Mouse (Mus musculus) adrenal gland, adult (tissue): ENCODE results near the gene Nsrp1.
A peak's percentile ranks its signal among the peaks of the same experiment; 100 is the strongest.

Experiments used
- DNase-seq, 2 experiments: peaks; one replicate each; pipeline ENCODE4 v3.0.0; 2022 to 2023; ENCODE audit warnings: low spot score in 1 of 2; ENCODE audit not compliant: inconsistent age in 2 of 2

Nsrp1 gene

DNA sequence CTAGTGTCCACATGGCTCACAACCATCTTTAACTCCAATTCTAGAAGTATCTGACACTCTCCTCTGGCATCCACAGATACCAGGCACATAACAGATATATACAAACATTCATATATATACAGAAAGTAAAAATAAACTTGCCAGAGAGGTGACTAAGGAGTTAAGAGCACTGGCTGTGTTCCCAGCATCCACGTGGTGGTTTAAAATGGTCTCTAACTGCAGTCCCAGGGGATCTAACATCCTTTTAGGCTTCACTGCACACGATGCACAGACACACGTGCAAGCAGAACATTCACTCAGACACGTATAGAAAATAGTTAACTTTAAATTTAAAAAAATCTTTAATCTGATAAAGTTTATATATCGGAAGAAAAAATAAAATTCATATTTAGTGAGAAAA, 16.3 kb downstream of the Nsrp1 start:
- no peak for DNase-seq

DNA sequence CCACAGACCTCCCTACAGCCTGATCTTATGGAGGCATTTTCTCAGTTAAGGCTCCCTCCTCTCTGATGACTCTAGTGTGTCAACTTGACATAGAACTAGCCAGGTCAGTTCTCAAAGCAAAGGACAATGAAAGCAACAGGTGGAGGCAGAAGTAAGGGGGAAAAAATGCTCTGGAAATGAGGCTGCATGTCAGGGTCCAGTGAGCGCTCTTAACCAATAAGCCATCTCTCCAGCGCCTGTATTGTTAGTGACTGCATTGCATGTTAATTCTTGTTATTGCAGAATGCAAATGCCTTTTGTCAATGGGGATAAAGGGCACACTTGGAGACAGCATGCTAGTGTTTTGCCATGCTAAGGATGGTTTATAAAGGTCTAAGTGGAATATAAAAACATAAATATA, 35.4 kb downstream of the Nsrp1 start:
- no peak for DNase-seq

DNA sequence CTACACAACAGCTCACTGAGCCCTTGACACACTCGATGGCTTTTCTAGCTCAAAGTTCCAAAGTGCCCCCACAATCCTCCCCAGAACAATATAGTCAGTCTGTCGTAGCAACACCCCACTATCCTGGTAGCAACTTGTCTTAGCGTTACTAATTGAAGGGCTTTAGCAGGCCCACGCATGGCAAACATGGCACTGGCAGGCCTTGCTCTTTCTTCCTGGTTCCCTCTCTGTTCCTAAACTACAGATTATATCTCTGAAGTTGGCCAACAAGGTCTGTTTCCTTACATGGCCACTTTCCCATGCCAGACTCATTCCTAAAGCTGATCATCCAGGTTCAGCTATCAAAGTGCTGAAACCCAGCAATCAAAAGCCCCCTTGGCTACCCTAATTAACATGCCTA, 36.3 kb downstream of the Nsrp1 start:
- DNase-seq = no peak

DNA sequence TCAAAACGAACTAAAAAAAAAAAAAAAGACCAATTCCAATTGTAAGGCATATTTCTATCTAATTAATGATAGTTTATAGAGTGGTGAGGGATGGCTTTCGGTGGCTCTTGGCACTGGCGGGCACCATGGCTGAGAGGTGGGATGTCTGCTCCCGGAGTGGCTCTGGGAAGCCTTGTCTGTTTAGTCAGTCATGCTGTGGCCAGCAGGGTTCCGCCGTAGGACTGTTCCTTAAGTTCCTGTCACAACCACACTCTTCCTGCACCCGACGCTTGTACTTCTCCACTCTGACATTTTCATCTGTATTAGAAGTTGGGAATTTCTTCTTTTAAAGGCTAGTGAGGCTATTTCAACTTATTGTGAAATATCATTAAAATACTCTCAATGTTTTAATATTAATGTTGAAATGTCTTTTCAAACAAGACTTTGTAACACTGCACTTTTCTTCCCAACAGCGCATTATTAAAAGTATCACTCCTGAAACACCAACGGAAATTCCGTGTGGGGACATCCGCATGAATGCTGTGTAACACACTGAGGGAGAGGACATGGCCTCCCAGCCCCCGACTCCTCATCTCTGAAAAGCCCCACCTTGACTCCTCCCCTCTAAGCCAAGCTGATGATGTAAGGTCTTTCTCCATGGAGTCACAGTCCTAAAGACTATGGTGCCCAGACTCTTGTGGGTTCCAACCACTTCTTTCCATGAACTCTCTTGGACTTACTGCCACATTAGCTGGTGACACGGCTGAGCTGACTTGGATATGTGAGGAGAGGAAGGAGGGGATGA, 46.9 kb downstream of the Nsrp1 start:
- no peak for DNase-seq

DNA sequence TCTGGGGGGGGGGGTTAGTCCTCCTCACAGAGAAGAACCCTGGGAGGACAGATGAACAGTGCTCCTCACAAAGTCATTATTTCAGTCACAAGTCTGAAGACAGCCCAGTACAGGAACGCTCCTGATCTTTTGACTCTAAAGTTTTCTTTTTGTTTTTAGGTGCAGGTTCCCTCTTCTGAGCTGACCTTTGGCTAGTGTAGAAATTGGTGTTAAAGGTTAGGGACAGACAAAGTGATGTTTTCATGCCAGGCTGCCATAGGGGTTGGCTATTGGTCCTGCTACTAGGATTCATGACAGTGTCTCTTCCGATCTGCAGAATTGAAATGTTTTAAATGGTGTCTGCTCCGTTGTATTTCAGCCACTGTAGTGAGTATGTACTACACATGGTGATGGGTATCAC, 50.1 kb downstream of the Nsrp1 start:
- DNase-seq = no peak

DNA sequence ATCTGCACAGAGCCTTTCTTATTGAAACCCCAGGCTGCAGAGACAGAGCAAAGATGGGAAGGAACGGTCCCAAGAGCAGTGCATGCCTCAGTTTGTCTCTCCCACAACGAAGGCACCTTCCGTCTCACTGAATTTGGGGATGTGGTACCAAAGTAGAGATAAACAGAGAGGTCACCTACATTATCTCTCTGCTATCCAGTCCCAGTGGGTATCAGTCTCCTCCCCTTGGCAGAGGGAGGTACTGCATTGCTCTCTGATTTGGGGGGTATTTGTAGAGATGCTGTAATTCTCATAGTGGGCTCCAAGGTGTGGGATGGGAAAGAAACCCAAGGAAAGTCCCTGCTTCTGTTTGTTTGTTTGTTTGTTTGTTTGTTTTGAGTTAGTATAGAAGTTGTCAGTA, 51.7 kb downstream of the Nsrp1 start:
- no peak for DNase-seq

DNA sequence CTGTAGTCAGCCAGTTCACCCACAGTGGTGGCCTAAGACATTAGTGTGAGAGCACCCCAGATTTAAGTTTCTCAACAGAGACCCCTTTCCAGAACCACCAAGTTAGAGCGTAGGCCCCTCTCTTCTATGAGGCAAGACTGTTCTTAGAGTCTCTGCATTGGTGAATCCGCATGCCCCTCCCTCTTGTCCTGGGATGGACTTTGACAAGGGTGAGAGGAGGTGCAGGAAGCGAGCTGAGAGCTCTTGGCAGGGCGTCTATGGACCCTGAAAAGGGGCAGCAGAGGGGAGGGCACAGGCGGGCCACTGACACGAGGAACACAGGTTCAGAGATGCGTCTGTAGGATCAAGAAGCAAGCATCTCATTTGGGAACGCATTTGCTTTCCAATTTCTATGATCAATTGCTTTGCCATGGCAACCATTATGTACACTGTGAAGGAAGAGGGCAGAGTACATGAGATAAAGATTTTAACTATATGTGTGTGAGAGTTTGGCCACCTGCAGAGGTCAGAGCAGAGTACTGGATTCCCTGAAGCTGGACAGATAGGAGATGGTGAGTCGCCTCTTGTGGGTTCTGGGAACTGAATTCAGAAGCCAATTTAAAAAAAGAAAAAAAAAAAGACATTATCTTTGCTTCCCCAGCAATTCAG, 56.4 kb downstream of the Nsrp1 start:
- no peak for DNase-seq

DNA sequence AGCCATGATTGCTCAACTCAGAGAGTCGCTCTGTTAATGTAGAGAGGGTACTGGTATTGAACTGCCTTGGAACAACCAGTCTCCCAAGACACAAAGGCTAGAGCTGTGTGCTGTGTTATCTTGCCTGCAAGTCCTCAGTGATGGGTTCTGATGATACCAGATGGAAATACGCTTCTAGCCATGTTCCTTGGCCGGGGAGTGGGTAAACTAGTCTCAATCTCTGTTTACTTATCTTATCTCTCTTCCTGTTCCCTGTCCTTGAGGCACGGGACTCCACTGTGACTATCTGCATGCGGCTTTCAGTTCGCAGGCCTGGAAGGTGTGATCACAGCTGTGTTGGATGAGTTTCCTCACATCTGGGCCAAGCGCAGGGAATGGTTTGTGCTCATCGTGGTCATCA, 58.7 kb downstream of the Nsrp1 start:
- no peak for DNase-seq

DNA sequence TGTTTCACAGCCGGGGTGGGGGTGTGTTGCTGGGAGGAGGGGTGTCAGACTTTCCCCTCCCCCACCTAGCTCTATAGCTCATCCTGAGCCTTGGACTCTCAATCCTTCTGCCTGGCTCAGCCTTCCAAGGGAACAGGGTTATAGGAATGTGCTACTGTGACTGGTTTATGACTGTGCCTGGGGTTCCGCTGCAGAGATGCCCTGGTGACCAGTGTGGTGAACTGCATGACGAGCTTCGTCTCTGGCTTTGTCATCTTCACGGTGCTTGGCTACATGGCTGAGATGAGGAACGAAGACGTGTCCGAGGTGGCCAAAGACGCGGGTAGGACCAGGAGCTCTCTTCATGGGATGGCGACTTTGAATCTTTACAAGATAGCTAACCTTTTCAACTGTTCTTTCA, 60.2 kb downstream of the Nsrp1 start:
- no peak for DNase-seq

DNA sequence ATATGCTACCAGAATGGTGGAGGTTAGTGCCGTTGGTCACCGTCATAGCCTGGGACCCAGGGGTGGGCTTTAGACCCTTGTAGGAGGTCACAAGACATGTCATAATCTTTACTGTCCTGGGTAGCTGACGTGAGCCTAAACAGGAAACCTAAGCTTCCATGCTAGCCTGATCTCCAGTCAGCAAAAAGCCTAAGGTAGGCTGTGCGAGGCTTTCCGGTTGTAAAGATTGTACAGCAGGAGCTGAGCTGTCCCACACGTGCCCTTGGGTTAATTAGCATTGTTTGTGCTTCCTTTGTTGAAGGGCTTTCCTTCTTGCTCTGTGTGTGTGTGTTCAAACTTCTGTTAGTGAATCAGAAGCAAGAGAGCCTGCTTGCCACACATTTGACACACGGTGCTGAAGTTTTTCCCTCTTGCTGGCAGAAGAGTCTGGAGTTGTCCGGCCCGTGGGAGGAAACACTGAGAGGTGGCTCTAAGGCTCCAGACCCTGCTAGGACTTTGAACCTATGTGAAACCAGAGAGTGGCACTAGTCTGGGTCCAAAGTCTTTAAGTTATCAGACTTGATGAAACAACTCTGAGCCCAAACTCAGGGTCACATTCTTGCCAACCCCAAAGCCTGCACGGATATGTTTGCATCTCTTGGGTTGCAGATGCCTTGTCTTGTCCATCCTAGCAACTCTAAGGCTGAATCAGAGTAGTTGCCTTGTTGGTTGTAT, 67.3 kb downstream of the Nsrp1 start:
- DNase-seq = no peak

DNA sequence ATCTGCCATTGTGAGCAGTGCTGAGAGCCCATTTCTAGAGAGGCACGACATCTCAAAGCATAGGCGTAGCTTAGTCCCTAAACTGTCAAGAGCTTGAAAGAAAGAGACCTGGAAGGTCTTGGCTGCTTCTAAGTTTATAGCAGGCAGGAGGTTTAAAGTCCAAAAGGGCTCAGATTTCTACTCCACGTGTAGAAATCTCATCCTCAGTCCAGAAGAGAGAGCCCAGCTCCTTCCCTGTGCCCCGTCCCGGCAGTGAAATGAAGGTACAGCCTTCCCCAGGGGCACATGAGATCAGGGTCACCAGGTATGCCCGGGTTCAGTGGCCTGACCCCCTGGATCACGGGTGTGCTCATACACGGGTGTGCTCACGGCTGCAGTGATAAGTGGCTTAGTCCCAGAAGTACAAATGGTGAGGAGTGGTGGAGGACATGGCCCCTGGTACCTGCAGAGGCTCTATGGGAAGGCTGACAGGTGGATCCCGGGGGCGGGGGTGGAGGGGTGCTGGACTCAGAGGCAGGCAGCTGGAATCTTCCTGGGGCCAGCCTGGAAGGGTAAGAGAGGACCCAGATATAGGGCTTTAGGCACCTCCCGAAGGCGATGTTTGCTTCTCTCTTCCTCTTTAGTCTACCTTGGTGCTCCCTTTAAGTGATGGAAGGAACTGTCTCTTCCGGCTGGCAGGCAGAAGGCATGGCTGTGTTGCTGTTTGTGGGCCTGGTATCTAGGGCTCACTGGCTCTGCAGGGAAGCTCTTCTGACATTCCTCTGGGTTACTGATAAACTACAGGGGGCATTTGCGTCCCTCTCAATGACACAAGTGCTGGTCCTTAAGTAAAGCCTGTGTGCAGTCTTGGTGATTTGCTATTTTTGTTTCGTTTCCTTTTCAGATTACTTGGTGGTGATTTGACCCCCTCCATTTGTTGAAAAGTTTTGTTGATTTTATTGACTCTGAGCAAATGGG, 68.9 kb downstream of the Nsrp1 start:
- no peak for DNase-seq

DNA sequence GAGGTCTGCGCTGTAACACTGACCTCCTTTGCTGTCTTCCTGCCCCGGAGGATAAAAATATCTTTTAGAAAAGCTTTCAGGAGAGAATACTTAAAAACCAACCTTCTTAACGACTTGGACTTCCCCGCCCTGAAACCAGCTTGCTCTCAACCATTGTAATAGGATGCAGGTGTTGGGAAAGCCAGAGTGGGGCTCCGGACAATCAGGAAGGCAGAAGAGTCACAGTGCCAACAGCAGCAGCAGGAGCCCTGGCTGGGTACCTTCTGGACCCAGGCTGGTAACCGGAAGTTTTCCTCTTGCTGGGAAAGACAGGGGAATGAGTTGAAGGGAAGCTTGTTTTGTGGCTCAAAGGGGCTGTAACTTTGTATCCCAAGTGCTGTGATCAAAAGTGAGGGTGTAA, 71.6 kb downstream of the Nsrp1 start:
- no peak for DNase-seq

DNA sequence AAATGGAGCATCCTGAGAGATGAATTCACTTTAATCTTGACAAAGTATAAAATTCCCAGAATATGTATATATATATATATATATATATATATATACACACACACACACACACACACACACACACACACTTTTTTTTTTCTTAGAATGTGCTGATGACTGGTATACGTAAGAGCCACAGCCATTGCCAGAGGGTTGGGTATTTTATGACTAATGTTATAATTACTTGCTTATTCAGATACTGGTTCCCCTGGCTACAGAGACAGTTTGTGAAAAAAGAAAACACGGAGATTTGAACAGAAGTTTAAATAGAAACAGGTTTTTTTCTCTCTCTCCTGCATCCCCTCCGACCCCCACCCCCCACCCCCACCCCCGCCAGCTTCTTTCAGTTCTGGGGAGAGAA, 72.4 kb downstream of the Nsrp1 start:
- no peak for DNase-seq

DNA sequence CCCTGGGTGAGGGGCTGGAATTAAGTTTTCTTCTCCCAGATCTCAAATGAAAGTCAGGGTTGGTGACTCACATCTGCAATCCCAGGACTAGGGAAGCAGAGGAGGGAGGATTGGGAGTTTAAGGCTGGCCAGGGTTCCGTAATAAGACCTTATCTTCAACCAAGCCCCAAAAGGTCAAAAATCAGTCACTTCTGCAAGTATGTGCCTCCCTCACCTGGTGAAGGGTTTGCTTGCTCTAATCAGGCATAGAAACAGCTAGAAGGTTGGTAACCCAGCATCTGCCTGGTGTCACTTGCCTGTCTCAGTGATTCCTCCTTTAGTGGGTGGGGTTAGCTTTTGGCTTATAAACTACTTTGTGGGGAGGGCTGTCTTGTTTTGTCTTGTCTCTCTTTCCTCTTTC, 75.9 kb downstream of the Nsrp1 start:
- peak; percentile 35 to 78 for DNase-seq

DNA sequence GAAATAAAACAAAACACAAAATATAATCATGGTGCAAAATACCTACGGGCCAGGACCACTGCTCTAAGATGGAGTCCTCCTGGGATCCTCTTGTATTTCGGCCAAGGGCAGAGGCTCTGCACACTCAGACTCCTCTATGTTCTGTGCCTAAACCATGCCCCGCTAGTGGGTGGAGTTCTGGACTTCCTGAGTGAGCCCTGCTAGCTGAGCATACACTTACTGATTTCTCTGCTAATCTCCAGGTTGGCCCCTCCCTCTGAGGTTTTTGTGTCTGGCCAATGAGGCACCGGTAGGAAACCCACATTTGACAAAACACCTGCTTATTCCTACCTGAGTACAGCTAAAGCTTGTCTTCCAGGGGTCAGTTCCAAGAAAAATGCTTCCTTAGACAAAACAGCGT, 77.5 kb downstream of the Nsrp1 start:
- no peak for DNase-seq

DNA sequence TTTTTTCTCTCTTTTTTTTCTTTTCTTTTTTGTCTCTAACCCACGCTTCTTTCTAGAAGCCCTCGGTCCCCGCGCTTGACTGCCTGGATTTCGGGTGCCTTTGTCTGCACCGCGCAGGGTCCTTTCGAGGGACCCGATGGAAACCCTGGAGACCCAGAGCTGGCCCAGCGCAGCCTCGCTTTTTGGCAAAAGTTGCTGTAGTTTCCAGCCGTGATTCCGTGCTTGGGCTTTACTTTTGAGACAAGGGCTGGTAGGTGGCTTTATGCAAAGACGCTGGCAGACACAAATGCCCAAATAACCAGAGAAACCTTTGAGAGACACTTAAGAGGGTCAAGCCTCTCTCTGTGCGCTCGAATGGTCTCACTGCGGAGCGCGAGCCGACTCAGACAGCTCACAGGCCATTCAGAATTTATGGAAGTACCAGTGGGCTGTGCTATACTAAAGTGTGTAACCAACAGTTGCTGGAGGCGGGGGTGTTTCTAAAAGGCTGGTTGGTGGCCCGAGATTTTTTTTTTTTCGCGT, 79.5 kb downstream of the Nsrp1 start:
- peak in 1 of 2 experiments; percentile 51 for DNase-seq

DNA sequence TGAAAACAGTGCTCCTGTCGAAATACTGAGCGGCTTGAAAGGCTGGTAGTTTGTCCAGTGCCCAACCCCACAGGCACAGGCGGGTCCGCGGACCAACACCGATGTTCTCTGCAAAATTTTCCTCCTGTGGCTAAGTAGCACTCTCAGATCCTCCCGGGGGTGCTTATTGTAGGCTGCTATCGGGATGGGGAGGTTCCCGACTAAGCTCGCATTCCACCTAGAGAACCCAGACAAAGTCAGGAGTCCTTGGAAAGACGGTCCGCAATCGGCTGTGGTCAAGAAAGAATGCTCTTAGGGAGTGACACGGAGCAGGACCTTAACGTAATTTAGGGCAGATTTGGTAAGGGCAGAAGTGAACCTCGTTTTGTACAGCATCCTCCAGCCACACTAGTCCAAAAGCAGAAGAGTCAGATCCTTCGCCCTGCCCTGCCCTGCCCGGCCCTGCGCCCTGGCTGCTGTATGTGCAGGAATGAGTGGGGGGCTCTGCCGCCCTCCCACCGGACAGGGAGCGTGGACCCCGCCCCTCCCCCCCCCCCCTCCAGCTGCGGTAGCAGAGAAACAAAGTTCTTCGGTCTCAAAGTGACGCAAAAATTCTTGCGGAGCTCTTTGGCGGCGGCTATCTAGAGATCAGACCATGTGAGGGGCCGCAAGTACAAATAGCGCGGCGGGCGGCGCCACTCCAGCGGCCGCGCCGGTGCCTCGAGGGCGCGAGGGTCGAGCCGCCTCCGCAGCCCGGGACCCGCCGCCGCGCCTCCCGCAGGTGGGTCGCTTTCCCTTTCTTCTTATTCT, 80.1 kb downstream of the Nsrp1 start, which contains the start of gene Slc6a4:
Gene Slc6a4 (plus strand): TSS at position 688 of the 789 bp plus-strand sequence.
- peak; percentile 15 to 64 for DNase-seq

DNA sequence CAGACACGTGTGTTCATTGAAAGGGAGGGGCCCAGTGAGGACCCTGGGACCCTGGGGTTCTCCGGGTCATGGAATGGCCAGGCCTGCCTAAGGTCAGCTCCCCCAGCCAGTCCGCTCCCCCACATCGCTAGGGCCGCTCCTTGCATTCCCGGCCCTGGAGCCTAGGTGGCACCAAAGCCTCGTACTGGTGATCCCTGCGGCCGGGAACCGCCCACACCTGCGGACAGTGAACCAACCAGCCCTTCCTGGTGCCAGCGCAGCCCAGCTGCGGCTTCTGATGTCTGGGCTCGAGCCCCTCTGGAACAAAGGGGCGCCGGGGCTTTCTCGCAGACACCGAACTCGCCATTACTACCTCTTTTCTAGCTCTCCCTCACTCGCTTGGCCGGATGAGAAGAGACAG, 80.9 kb downstream of the Nsrp1 start:
- peak; percentile 77 to 93 for DNase-seq

DNA sequence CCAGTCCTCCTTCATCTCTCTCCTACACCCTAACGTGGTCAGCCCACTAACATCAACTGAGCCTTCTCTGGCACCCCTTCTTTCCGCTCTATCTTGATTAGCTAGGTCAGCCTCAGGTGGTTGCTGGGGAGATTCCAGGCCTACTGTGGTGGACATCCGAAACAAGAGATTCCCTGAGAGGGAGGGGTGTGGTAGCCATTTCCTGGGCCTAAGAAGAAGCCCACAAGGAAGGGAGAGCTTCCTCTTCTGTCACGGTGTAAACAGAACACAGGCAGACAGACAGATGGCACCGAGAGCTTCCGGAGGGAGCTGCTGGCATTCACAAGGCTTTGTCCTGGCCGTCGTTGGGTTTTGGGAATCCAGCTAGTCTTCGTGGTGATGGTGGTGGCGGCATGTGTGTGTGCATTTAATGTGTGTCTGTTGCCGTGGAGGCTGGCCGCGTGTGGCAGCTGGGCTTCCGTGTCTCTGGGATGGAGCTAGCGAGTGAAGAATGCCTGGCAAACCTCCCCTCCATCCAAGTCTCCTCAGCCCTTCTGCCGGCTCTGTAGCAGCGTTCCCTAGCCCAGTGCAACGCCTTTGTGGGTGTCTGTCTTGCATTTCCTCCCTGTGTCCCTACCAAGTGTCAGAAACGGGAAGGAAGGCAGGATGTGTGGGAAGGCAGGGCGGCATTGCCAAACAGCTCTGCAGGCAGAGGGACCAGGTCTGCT, 82.1 kb downstream of the Nsrp1 start:
- peak in 1 of 2 experiments; percentile 29 for DNase-seq
